Mouse (Mus musculus) retina, postnatal 1 day (tissue): ENCODE measurements around the gene Ttc38.
"Not testable (repeated sequence)": the region's sequence is repeated elsewhere in the genome, so short reads cannot be mapped to it uniquely, and the experiment has no call there.

Experiments used
- DNase-seq: peaks from one replicate; pipeline ENCODE4 v3.0.0-alpha.2; 2012

Gene Ttc38

DNA sequence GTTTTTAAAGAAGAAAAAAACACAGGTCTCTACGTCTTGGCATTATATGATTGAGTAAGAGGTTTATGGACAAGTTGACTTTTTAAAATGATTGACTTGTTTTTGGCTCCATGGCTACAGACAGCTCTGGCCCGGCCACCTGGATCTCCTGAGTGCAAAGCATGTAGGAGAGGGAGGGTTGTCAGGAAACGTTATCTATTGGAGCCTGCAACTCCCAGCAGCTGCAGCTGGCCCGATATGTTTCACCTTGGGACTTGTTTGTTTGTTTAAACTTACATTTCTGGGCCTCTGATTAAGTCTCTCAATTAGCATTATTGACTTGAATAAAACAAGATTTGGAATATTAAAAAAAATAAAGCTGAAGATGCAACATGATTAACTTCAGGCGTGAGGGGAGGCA lies 5.4 kb upstream of the Ttc38 start:
- DNase-seq, result no peak

DNA sequence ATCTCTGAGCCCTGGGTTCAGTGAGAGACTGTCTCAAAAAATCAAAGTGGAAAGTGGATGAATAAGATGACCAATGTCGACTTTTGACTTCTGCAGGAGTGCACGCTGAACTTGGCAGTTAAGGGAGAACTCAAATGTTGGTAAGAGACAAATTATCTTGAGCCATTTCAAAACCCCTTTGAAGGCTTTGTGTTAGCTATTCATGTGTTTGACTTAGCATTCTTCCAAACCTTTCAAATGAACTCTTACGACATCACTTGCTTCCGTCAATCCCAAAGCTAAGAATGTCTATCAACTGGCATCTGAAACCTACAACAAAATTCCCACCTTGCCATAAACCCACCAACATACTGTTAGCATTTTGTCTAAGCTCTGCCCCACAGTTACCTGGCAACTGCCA lies 4.0 kb upstream of the Ttc38 start:
- DNase-seq, result no peak

- no peak for DNase-seq
Measured at GRCm38 (mm10) chr15:85829470-85829869, 2.6 kb upstream of the Ttc38 start.

- DNase-seq, result no peak
Measured at GRCm38 (mm10) chr15:85832599-85832998, 493 bp downstream of the Ttc38 start.

DNA sequence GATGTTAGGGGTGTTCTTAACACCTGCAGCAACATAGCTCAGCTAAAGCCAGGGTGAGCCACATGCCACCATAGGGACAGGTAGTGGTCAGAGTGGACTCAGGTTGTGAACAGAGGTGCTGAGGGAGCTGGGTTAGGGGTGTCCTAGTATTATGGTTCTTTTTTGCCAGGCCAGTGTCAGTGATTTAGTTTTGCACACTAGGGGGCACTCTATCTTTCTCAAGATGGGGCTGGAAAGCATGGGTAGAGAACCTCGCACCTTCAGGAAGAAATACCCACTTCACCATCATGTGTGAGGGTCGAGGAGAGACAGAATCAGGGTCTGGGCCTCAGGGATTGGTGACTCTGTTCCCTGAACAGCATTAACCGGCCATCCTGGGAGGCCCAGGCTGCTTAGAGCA lies 3.2 kb downstream of the Ttc38 start:
- no peak for DNase-seq

DNA sequence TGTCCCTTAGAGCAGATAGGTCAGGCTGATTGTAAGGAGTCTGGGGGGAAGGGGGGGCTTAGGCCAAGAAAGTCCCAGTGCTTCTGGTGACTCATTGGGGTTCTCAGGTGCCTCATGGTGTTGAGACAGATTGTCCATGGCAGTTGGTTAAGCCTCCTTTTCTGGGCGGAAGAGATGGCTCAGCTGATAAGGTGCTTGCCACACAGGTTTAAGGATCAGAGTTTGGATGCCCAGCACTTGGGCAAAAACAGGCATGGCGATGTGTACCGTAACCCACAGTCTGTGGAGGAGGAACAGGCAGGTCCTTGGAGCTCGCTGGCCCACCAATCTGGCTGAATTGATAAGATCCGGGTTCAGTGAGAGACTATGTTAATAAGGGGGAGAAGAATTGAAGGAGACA lies 4.8 kb downstream of the Ttc38 start:
- no peak for DNase-seq

DNA sequence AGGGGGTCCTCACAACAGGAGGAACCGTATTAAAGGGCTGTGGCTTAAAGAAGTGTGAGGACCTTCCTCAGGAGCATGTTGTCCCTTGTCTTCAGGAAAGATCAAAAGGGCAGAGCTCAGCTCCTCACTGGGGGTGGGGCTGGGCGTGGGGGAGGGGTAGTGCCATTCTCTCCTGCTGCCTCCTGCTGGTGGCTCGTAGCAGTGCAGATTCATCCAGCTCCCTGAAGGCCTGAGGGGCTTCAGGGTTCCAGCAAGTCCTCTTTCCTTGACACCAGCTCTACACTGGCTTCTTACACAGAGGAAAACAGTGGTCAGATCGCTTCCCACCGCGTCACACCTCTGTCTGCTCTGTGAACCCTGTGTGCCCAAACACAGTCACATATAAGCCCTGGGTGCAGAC lies 8.9 kb downstream of the Ttc38 start:
- peak; percentile 37 for DNase-seq

GRCm38 (mm10) chr15:85841796-85842360 lies 9.8 kb downstream of the Ttc38 start:
- no peak for DNase-seq

DNA sequence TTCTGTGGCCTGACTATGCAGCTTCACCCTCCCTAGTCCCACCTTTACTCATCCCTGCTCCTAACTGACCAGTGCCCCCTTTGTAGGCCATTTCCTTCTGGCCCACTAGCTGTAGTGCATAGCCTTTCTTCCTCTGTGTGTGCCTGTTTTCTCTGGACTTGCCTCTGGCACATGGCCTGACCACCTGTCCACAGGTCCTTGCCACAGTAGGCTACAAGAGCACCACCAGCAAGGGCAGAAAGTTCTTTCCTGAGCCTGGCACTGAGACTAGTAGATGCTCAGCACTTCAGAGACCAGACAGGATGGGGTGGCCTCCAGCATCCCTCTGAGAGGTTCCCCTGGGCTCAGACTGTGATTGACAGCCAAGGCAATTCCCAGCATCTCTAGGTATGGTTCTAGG lies 13.0 kb downstream of the Ttc38 start:
- DNase-seq, result no peak

GRCm38 (mm10) chr15:85851656-85852392 lies 19.7 kb downstream of the Ttc38 start:
- DNase-seq, result no peak

GRCm38 (mm10) chr15:85858980-85859489 lies 26.9 kb downstream of the Ttc38 start:
- DNase-seq, result no peak

DNA sequence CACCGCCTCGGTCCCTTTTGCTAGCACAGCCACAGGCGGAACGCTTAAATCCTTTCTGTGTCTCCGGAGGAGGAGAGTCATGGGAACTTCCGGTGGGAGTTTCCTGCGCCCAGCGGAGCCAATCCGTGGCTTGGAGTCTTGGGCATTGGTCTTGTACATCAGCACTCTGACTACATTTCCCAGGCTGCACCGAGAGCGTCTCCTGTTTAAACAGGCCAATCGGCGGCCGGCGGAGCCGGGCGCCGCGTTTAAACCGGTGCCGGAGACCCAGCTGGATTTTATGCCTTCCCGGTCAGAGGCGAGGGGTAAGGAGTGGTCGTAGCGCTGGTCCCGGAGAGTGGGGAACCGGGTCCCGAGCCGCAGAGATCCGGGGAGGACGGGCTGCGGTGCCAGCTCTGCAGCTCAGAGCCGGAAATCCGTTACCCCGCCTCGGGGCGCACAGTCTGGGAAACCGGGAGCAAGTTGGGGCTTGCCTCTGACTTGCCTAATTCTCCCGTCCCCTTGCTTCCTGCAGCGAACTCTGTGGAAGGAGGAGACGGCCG lies 27.5 kb downstream of the Ttc38 start, which contains the start of gene Gtse1:
Gene Gtse1 (plus strand): TSS at position 256 of the 542 bp plus-strand sequence.
- peak; percentile 99 for DNase-seq

GRCm38 (mm10) chr15:85865913-85866312 lies 33.8 kb downstream of the Ttc38 start:
- not testable (repeated sequence) for DNase-seq

DNA sequence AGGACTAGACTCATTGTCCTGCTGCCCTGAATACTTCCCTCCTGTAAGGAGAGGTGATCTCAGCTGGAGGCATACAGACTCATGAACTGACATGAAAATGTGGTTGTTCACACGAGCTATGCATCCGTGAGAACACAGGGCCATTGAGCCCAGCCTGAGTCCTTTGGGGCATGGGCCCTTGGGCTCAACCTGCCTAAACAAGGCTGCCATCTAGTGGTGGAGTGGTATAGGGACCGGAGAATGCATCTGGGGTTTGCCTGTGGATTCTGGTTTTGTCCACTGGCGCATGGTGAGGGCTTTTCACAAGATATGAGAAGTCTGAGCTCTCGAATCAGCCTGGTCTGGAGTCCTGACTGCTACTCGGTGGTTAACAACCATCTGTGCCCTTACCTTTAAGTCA lies 35.6 kb downstream of the Ttc38 start:
- DNase-seq, result peak; percentile 79

DNA sequence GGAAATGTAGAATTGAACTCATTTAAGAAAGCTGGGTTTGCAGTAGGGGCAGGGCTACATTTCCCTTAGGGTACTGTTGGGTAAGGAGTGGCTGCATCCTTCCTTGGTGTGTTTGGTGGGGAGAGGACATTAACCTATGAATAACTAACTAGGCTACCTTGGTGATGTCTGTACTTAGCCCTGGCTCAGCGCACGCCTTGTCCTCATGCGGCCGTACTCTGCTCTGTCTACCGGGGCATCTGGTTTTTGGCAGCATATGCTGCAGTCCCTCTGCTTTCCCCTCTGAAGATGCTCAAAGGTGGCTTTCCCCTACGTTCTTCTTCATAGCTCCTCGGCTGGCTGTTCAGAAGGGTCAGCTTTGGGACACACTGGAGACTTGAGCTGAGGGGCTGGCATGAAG lies 45.2 kb downstream of the Ttc38 start:
- no peak for DNase-seq

DNA sequence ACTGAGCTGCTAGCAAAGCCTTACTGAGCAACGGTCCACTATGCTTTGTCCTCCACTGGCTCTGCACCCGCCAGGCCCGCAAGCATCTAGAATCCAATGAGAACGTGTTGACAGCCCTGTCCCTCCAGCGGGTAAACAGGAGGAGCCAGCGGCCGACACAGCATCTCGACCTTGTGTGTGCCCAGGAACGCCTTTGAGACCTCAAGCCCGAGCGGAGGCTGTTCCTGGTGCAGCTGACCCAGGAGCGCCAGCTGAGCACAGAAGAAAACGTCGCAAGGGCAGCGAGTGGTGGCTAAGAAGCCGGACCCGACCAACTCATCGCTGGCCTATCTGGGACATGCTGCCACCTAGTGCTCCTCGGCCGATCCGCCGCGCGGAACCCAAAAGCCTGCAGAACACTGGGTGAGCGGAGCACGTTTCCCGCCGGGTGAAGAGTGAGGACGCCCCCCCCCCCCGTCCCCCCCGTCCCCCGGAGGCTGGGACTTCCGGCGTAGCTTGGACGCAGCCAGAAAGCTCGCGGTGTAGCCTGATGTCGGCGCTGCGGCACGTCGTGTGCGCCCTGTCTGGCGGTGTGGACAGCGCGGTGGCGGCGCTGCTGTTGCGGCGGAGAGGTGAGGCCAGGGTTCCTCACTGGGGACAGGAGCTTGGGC lies 46.9 kb downstream of the Ttc38 start, which contains the start of gene Trmu:
Gene Trmu (plus strand): TSS at position 465 of the 650 bp plus-strand sequence.
- DNase-seq, result peak; percentile 97

DNA sequence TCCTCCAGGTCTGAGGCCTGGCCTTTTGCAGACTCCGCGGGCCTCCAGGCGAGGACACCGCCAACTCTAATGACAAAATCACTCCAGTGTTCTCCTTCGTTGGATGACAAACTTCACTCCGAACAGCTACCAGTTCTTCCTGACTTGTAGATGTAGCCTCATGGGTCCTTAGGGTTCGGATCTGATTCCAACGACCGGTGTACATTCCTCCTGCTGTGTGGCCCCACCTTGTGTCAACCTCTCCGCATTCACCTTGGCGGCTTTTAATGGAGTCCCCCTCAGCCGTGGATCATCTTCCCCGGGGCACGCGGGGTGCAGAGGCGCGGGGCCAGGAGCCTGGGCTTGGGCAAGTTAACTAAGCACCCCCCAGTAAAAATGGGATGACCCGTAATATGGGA lies 47.4 kb downstream of the Ttc38 start:
- DNase-seq, result no peak

DNA sequence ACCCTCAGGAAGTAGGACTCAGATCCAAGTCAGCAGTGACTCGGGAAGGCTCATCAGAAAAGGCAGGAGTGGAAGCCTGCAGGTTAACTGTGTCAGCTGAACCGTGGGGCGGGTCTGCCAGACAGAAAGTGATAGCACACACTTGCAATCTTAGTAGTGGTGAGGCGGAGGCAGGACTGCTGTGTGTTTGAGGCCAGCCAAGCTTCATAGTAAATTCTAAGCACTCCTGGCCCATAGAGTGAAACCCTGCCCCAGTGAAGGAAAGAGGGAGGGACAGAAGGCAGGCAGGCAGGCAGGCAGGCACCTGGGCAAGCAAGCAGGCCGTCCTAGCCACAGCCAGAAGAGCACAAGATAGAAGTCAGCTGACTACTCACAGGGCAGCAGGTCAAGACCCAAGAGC lies 53.5 kb downstream of the Ttc38 start:
- DNase-seq, result no peak

DNA sequence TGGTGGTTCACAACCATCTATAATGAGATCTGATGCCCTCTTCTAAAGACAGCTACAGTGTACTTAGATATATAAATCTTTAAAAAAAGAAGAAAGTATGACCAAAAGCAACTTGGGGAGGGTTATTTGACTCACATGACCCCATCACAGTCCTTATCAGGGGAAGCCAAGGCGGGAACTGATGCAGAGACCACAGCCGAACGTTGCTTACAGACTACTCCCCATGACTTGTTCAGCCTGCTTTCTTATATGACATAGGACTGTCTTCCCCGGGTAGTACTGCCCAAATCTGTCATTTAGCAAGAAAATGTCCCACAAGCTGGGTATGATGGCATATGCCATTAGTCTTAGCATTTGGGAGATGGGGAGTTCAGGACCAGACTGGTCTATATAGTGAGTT lies 57.1 kb downstream of the Ttc38 start:
- no peak for DNase-seq

DNA sequence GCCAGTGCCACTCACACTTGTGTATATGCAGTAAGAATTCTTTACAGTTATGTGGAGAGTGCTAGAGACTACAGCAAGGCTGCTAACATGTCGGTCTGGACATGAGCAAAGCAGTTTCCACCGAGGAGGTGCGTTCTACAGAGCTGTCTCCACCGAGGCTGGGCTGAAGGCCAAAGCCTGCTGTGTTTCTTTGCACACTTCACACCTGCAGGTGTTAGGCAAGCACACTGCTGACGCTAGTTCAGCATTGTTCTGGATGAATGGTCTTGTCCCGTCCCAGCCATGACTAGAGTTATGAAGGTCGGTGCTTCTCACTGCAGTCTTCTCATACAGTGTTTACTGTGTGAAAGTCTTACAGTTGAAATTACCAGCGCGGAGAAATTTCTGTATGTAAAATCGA lies 59.9 kb downstream of the Ttc38 start:
- DNase-seq, result no peak

DNA sequence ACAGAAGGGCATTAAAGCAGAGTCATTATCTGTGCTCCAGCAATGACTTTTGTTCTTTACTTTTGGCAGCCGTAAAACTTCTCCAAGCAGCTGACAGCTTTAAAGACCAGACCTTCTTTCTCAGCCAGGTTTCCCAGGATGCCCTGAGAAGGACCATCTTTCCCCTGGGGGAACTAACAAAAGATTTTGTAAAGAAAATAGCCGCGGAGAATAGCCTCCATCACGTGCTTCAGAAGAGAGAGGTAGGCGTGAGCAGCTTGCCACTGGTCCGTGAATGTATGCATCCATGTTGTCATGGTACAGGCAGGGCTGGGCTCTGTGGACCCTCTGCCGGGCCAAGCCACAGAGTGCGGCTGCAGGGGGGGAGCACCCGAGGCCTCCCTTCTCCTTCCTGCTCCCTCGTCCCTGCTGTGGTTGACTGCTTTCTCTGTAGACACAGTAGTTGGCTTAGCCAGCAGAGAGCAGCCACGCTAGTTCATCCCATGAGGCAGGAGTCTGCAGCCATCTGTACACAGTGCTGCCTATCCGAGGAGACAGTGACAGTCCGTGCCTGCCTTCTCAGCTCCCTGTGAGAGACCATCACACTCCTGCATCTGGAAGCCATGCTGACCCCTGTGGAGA lies 60.5 kb downstream of the Ttc38 start:
- DNase-seq, result no peak

DNA sequence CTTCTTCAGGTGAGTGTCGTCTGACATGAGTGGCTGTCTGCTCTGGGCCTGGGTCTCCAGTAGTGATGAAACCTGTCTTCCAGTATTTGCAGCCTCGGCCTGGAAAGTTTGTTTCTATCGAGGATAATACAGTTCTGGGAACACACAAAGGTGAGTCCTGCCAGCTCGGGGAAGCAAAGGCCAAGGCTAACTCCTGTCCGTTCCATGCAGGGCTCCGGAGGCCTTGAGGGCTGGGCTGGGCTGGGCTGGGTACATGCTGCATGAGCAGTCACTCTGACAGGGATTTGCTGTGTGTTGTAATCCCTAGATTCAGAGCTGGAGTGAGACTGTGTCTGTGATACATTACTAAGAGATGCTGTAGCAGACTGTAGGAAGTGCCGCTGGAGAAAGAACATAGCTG lies 61.8 kb downstream of the Ttc38 start:
- no peak for DNase-seq

- peak; percentile 84 for DNase-seq
Measured at GRCm38 (mm10) chr15:85896284-85896683, 64.2 kb downstream of the Ttc38 start.
